Mouse (Mus musculus): ENCODE data around the gene Myo16. TPM values are rescaled to one million over a fixed set of nuclear protein-coding genes. Genes with fewer than 3 reads are reported as not detected.

Myo16 gene
- polyA plus RNA-seq, 1 experiment from 2014 or later, result 3.0 TPM

DNA sequence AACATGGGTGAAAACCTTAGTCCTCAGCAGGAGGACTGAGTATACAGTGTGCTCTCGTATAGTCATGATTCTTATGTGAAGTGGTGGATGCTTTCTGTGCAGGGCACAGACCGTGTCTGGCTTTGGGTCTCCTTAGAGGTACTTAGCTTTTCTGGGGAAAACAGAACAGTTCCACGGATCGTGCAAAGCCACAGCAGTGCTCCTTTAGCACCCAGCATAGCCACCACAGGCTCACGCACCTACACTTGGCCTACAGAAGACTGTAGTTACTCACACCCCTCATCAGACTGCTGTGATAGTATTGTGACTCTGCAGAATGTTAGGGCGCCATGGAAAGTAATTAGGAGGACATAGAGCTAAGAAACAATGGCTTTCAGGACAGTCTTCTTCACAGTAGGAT, 346.8 kb downstream of the Myo16 start:
- no peaks in the 10 kb centered on the region for H3K9me3 ChIP-seq (ENCODE audit: control insufficient read depth, low read length)
- peak; percentile 61 for DNase-seq (ENCODE audit: low spot score, missing footprints)
- H3K27me3 ChIP-seq (ENCODE audit: control insufficient read depth, insufficient read depth, low read length), result no peaks in the 10 kb centered on the region
- no peaks in the 10 kb centered on the region for H3K4me1 ChIP-seq (ENCODE audit: control insufficient read depth, insufficient read depth, low read length)
- no peaks in the 10 kb centered on the region for H3K36me3 ChIP-seq (ENCODE audit: control insufficient read depth, insufficient read depth, low read length)
- H3K4me3 ChIP-seq (ENCODE audit: low read depth, low read length), result no peak overlapping the region
- H3K9ac ChIP-seq (ENCODE audit: low read length), result no peak overlapping the region
- 81% methylated on average over 6 of the region's 6 CpGs for WGBS
- no peak overlapping the region for H3K4me2 ChIP-seq
- no peak overlapping the region for H3K27ac ChIP-seq (ENCODE audit: low read depth, low read length)
- no peak for ATAC-seq (ENCODE audit: low FRiP score)

DNA sequence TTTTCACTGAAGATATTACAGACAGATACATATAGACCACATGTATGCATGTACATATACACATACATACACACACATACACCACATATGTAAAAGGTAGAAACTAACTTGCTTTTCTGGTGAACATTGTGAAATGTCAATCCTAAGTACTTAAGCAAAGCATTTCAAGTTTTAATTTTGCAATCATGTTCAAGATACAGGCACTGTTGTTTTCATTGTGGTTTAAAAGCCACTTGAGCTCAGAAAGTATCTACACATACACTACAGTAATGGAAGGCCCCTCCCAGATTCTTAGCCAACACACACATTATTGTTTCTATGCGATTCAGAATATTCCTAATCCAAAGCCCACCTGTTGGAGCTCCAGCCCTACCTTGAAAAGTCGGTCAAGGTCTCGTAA, 348.0 kb downstream of the Myo16 start:
- 91% methylated on average over 3 of the region's 3 CpGs for WGBS
- Histone ChIP-seq H3K9ac (ENCODE audit: low read length) (no peak overlapping the region), H3K4me3 (ENCODE audit: low read depth, low read length) (no peak overlapping the region), H3K27me3 (ENCODE audit: control insufficient read depth, insufficient read depth, low read length) (no peaks in the 10 kb centered on the region), H3K27ac (ENCODE audit: low read depth, low read length) (no peak overlapping the region), H3K4me2 (no peak overlapping the region), H3K9me3 (ENCODE audit: control insufficient read depth, low read length) (no peaks in the 10 kb centered on the region), H3K36me3 (ENCODE audit: control insufficient read depth, insufficient read depth, low read length) (no peaks in the 10 kb centered on the region), H3K4me1 (ENCODE audit: control insufficient read depth, insufficient read depth, low read length) (no peaks in the 10 kb centered on the region)
- no peak for ATAC-seq (ENCODE audit: low FRiP score)
- no peak for DNase-seq (ENCODE audit: low spot score, missing footprints)

DNA sequence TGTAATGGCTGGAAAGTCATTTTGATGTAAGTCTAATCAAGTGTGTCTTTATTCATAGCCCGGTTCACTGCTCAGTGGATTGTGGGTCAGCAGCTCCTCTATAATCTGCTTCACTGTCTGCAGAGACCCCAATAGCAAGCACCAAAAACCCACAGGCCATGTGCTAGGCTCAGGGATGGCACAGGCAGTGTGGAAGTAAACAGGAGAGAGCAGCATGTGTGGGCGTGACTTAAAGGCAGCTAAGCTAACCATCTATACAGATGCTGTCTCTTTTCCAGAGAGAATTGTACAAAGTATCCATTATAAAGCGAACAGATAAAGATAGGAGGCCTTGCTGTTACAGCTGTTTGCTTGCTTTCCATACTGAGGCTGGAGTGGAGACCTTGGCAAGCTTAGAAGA, 358.4 kb downstream of the Myo16 start:
- Histone ChIP-seq H3K27me3 (ENCODE audit: control insufficient read depth, insufficient read depth, low read length) (no peaks in the 10 kb centered on the region), H3K27ac (ENCODE audit: low read depth, low read length) (no peak overlapping the region), H3K4me2 (no peak overlapping the region), H3K4me1 (ENCODE audit: control insufficient read depth, insufficient read depth, low read length) (no peaks in the 10 kb centered on the region), H3K9ac (ENCODE audit: low read length) (no peak overlapping the region), H3K9me3 (ENCODE audit: control insufficient read depth, low read length) (no peaks in the 10 kb centered on the region), H3K36me3 (ENCODE audit: control insufficient read depth, insufficient read depth, low read length) (no peaks in the 10 kb centered on the region), H3K4me3 (ENCODE audit: low read depth, low read length) (no peak overlapping the region)
- 83% methylated on average over 3 of the region's 3 CpGs for WGBS
- ATAC-seq (ENCODE audit: low FRiP score), result no peak
- DNase-seq (ENCODE audit: low spot score, missing footprints), result no peak

DNA sequence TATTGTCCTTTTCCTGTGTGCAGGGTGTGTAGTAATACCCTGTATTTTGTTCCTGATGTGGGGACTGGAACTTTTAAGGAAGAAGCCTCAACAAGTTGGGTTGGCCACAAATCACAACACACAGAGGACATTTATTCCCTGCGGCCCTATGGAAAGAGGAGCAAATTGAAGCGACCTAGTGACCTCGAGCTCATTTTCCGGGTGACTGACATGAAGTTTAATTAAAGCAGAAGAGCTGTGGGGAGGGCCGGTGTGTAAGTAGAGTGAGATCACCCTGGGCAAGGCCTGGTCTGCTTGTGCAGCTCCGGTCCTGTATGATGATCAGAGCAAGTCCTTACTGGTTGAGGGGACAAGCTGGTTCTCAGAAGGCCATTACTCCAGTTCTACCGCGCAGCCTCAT, 363.7 kb downstream of the Myo16 start:
- Histone ChIP-seq H3K27ac (ENCODE audit: low read depth, low read length) (no peak overlapping the region), H3K27me3 (ENCODE audit: control insufficient read depth, insufficient read depth, low read length) (no peaks in the 10 kb centered on the region), H3K4me1 (ENCODE audit: control insufficient read depth, insufficient read depth, low read length) (no peaks in the 10 kb centered on the region), H3K4me2 (no peak overlapping the region), H3K36me3 (ENCODE audit: control insufficient read depth, insufficient read depth, low read length) (no peaks in the 10 kb centered on the region), H3K9ac (ENCODE audit: low read length) (no peak overlapping the region), H3K9me3 (ENCODE audit: control insufficient read depth, low read length) (no peaks in the 10 kb centered on the region), H3K4me3 (ENCODE audit: low read depth, low read length) (no peak overlapping the region)
- 76% methylated on average over 8 of the region's 8 CpGs for WGBS
- ATAC-seq (ENCODE audit: low FRiP score) (no peak), DNase-seq (ENCODE audit: low spot score, missing footprints) (peak; percentile 77)

DNA sequence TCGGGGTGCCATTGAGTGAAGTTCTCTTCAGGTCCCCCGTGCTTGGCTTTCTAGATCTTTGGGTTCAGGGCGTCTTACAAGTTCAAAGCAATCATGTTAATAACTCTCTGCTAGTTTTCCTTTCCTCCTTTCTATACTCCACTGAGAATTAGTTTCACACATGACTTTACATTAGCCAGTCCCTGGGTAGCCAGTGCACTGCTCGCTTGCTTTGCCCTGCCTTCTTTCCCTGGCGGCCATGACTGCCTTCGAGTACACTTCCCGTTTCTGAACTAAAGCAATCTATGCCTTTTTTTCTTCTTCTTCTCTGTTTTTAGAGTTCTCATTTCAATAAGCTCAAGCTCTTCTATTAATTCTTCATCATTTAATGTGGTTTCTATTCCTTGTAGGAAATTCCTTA, 365.6 kb downstream of the Myo16 start:
- DNase-seq (ENCODE audit: low spot score, missing footprints) (peak; percentile 39), ATAC-seq (ENCODE audit: low FRiP score) (no peak)
- H3K36me3 ChIP-seq (ENCODE audit: control insufficient read depth, insufficient read depth, low read length), result no peaks in the 10 kb centered on the region
- no peak overlapping the region for H3K4me2 ChIP-seq
- H3K4me1 ChIP-seq (ENCODE audit: control insufficient read depth, insufficient read depth, low read length), result no peaks in the 10 kb centered on the region
- no peak overlapping the region for H3K9ac ChIP-seq (ENCODE audit: low read length)
- H3K27ac ChIP-seq (ENCODE audit: low read depth, low read length), result no peak overlapping the region
- no peaks in the 10 kb centered on the region for H3K9me3 ChIP-seq (ENCODE audit: control insufficient read depth, low read length)
- H3K4me3 ChIP-seq (ENCODE audit: low read depth, low read length), result no peak overlapping the region
- WGBS, result 89% methylated on average over 7 of the region's 7 CpGs
- H3K27me3 ChIP-seq (ENCODE audit: control insufficient read depth, insufficient read depth, low read length), result no peaks in the 10 kb centered on the region

DNA sequence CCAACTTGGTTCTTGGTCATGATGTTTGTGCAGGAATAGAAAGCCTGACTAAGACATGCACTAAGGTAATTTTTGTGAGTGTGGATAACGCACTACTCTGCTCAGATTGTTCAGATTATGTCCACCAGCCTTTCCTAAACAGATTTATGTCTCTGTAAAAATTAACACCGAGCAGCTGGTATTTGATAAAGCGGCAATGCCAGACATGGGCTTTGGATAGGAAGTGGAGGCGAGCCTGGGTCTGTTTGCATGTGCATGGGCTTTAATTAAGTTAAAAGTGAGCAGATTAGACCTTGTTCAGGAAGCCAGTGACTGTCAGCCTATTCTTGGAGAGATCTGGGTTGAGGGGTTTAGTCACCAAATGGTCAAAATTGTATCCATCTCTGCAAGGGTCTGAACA, 367.8 kb downstream of the Myo16 start:
- 78% methylated on average over 4 of the region's 4 CpGs for WGBS
- no peak for ATAC-seq (ENCODE audit: low FRiP score)
- H3K27ac ChIP-seq (ENCODE audit: low read depth, low read length), result no peak overlapping the region

DNA sequence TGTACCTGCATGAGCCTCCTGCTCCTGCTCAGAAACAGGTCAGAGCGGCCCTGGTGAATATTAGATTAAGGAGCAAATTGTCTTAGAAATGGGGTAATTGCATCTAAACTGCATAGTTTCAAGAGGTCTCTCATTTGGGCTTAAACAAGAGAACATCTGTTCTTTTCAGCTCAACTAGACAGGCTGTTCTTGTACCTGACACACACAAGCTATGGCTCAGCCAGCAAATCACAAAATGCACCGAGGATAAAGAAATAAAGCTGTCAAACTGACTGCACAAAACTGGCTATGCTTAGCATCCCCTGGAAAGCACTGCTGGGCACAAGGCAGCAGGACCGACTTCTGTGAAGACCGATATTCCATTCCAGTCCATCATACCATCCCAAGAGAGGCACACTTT, 372.0 kb downstream of the Myo16 start:
- H3K9me3 ChIP-seq (ENCODE audit: control insufficient read depth, low read length), result no peaks in the 10 kb centered on the region
- ATAC-seq (ENCODE audit: low FRiP score), result no peak
- no peak overlapping the region for H3K4me2 ChIP-seq
- H3K27me3 ChIP-seq (ENCODE audit: control insufficient read depth, insufficient read depth, low read length), result no peaks in the 10 kb centered on the region
- H3K36me3 ChIP-seq (ENCODE audit: control insufficient read depth, insufficient read depth, low read length), result no peaks in the 10 kb centered on the region
- peak; percentile 71 for DNase-seq (ENCODE audit: low spot score, missing footprints)
- H3K9ac ChIP-seq (ENCODE audit: low read length), result no peak overlapping the region
- 77% methylated on average over 4 of the region's 4 CpGs for WGBS
- H3K27ac ChIP-seq (ENCODE audit: low read depth, low read length), result no peak overlapping the region
- no peaks in the 10 kb centered on the region for H3K4me1 ChIP-seq (ENCODE audit: control insufficient read depth, insufficient read depth, low read length)
- H3K4me3 ChIP-seq (ENCODE audit: low read depth, low read length), result no peak overlapping the region

More for the DNA sequence above, 367.8 kb downstream of the Myo16 start:
- Histone ChIP-seq H3K9ac (ENCODE audit: low read length) (no peak overlapping the region), H3K4me2 (no peak overlapping the region), H3K4me1 (ENCODE audit: control insufficient read depth, insufficient read depth, low read length) (no peaks in the 10 kb centered on the region), H3K27me3 (ENCODE audit: control insufficient read depth, insufficient read depth, low read length) (no peaks in the 10 kb centered on the region), H3K9me3 (ENCODE audit: control insufficient read depth, low read length) (no peaks in the 10 kb centered on the region), H3K36me3 (ENCODE audit: control insufficient read depth, insufficient read depth, low read length) (no peaks in the 10 kb centered on the region), H3K4me3 (ENCODE audit: low read depth, low read length) (no peak overlapping the region)
- peak; percentile 39 for DNase-seq (ENCODE audit: low spot score, missing footprints)

DNA sequence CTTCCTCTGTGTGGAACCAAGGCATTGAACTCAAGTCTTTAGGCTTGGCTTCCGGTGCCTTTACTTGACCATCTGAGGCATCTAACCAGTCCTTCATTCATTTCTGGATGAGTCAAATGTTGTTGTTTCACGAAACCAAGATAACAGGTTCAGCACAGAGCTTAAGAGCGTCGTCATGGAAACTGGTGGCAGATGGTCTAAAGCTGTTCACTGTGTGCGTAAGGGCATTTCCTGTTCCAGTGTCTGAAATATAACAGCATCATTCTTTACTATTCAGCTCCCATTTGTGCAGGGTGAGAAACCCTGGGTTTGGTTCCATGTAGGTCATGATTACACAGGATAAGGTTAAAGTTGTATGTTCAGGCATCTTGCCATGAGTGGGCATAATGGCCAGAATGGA, 372.9 kb downstream of the Myo16 start:
- no peak overlapping the region for H3K4me2 ChIP-seq
- DNase-seq (ENCODE audit: low spot score, missing footprints) (peak; percentile 64), ATAC-seq (ENCODE audit: low FRiP score) (no peak)
- H3K4me3 ChIP-seq (ENCODE audit: low read depth, low read length), result no peak overlapping the region
- WGBS, result 78% methylated on average over 5 of the region's 5 CpGs
- no peaks in the 10 kb centered on the region for H3K4me1 ChIP-seq (ENCODE audit: control insufficient read depth, insufficient read depth, low read length)
- H3K27ac ChIP-seq (ENCODE audit: low read depth, low read length), result no peak overlapping the region
- no peaks in the 10 kb centered on the region for H3K27me3 ChIP-seq (ENCODE audit: control insufficient read depth, insufficient read depth, low read length)
- no peaks in the 10 kb centered on the region for H3K36me3 ChIP-seq (ENCODE audit: control insufficient read depth, insufficient read depth, low read length)
- H3K9ac ChIP-seq (ENCODE audit: low read length), result no peak overlapping the region
- no peaks in the 10 kb centered on the region for H3K9me3 ChIP-seq (ENCODE audit: control insufficient read depth, low read length)

DNA sequence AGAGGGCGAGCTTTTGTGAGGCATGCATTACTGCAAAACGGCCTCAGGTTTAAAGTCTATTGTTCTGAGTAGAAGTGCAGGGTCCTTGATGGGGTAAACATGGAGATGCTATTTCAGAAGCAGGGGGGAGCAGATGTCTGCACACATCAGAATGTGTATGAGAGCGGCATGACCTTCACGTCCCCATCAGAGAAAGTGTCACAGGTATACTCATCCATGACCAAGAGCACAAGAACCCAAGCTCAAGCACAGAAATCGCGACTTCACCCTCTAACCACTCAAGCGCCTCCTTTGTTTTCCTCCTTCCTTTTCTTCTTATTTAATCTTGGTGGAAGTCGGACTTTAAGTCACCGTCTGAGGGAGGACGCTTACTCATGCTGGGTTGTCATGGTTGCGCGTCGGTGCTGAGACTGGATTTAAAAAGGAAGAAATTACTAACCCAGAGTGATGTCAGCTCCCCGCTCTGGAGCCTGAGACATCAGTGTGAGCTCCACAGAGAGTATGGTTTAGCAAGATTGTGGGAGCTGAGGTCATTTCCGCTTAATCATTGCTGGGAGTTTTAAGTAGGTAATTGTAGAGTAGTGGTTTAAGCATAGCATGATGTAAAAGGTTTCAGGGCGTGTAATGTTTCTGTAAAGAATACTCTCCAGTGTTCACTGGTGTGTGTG, 381.0 kb downstream of the Myo16 start:
- no peak for ATAC-seq (ENCODE audit: low FRiP score)
- H3K27ac ChIP-seq (ENCODE audit: low read depth, low read length), result no peak overlapping the region

More for the DNA sequence above, 381.0 kb downstream of the Myo16 start:
- Histone ChIP-seq H3K9me3 (ENCODE audit: control insufficient read depth, low read length) (no peaks in the 10 kb centered on the region), H3K9ac (ENCODE audit: low read length) (no peak overlapping the region), H3K36me3 (ENCODE audit: control insufficient read depth, insufficient read depth, low read length) (no peaks in the 10 kb centered on the region), H3K4me2 (no peak overlapping the region), H3K27me3 (ENCODE audit: control insufficient read depth, insufficient read depth, low read length) (no peaks in the 10 kb centered on the region), H3K4me1 (ENCODE audit: control insufficient read depth, insufficient read depth, low read length) (peaks cover 3% of the 10 kb centered on the region), H3K4me3 (ENCODE audit: low read depth, low read length) (no peak overlapping the region)
- peak; percentile 78 for DNase-seq (ENCODE audit: low spot score, missing footprints)
- whole genome bisulfite sequencing, result 45% methylated on average over 16 of the region's 16 CpGs

All from midbrain, embryonic 11.5 days (tissue).